Mouse (Mus musculus) cerebellum, postnatal 36 days (tissue): ENCODE results near the gene Slc39a1.
"Not testable (repeated sequence)": the region's sequence is repeated elsewhere in the genome, so short reads cannot be mapped to it uniquely, and the experiment has no call there.

ENCODE experiments used
- DNase-seq, 2 experiments: peaks; one replicate each; pipeline ENCODE4 v3.0.0; 2021 to 2022; ENCODE audit warnings: mixed read lengths in 2 of 2

The Slc39a1 gene

GRCm38 (mm10) chr3:90266901-90267775 lies 19.2 kb downstream of the Slc39a1 start:
- peak in 1 of 2 experiments; percentile 2 for DNase-seq

DNA sequence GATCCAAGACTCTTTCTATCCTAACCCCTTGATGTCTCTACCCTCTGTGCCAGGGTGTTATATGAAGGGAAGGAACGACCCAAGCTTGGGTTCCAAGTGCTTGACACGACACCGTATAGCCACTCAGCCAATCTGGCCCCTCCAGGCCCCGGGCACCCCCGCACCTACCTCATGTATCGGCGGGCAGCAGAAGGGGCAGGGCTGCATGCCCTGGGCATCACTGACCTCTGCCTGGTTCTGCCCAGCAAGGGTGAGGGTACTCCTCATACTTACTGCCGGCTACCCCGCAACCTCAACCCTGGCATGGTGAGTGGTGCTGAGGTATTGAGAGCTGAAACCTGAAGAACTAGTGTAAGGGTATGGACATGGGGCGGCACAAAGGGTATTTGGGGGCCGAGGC lies 20.2 kb downstream of the Slc39a1 start:
- peak in 1 of 2 experiments; percentile 2 for DNase-seq

DNA sequence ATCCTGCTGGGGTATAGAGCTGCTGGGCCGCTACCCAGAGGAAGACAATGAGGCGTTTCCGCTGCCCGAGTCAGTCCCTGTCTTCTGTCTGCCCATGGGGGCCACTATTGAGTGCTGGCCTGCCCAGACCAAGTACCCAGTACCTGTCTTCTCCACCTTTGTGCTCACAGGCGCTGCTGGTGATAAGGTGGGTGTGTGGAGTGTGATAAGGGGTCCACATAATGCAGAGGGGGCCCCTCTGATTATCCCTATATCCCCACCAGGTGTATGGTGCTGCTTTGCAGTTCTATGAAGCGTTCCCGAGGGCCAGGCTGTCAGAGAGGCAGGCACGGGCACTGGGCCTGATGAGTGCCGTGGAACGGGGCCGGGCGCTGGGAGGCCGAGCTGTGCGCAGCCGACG lies 21.0 kb downstream of the Slc39a1 start:
- no peak for DNase-seq

DNA sequence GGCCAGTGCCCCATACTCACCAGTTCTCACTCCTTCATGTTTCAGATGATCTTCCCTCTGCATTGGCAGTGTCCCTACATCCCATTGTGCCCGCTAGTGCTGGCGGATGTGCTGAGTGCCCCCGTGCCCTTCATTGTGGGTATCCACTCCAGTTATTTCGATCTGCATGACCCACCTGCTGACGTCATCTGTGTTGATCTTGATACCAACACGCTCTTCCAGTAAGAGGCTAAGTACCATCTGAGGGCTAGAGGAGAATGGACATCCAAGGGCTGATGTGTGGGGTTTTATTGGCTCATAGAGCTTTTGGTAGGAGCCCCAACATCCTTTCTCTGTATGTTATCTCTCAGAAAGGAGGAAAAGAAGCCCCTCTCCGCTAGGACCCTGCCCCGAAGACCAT lies 22.8 kb downstream of the Slc39a1 start:
- DNase-seq: no peak

- no peak for DNase-seq
These were observed 24.2 kb downstream of the Slc39a1 start for GRCm38 (mm10) chr3:90272170-90272569.

- DNase-seq: no peak
These were observed 25.9 kb downstream of the Slc39a1 start for GRCm38 (mm10) chr3:90273855-90274254.

DNA sequence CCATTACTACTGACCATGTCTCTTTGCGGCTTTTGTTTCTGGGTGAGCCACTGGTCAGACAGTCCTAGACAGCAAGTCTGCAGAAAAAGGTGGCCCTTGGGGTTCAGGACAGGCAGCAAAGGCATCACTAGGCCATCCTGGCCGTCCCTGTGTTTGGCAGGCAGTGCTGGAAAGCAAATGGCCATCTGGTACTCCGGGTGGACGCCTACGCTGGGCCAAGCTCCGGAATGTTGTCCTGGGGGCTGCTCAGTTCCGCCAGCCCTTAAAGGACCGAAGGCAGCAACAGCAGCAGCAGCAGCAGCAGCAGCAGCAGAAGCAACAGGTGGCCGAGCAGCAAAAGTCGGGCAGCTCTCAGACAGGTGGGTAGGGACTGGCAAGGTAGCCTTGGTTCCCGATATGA lies 27.3 kb downstream of the Slc39a1 start:
- DNase-seq: peak; percentile 74 to 79

GRCm38 (mm10) chr3:90276858-90277257 lies 28.9 kb downstream of the Slc39a1 start:
- no peak for DNase-seq

- DNase-seq: peak; percentile 86 to 87
These were observed 29.8 kb downstream of the Slc39a1 start for GRCm38 (mm10) chr3:90277793-90278192.

DNA sequence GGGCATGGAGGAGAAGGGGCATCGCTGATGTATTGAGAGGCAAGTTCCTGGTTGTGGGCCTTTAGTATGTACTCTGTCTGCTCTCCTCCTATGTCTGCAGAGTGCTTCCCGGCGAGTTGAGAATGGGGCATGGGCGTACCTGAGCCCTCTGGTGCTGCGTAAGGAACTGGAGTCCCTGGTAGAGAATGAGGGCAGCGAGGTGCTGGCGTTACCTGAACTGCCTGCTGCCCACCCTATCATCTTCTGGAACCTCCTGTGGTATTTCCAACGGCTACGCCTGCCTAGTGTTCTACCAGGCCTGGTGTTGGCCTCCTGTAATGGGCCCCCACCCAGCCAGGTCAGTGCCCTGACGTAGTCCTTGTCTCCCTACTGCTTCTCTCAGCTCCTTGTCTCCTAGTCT lies 30.2 kb downstream of the Slc39a1 start:
- DNase-seq: no peak

DNA sequence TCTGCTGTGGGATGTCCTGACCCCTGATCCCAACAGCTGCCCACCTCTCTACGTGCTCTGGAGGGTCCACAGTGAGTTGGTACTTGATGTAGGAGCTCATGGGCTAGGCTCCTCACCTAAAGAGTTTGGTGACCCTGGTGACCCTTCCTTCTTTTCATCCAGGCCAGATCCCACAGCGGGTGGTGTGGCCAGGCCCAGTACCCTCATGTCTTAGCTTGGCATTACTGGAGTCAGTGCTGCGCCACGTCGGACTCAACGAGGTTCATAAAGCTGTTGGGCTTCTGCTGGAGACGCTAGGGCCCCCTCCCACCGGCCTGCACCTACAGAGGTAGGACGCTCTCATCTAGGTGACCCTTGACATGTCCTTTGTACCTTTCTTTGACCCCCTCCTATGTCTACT lies 31.2 kb downstream of the Slc39a1 start:
- DNase-seq: no peak

DNA sequence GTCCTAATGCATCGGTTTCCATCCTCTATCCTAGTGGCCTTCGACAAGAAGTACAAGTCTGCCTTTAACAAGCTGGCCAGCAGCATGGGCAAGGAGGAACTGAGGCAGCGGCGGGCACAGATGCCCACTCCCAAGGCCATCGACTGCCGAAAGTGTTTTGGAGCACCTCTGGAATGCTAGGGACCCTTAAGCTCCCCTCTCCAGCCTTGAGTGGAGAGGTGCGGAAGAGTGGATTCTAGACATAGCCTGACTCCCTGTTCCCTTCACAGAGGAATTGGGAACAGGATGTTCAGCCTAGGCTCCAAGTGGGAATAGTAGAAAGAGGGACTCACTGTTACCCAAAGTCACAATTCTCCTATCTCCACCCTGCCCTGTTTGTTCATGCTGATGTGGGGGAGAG lies 31.8 kb downstream of the Slc39a1 start:
- DNase-seq: no peak

GRCm38 (mm10) chr3:90280708-90281107 lies 32.7 kb downstream of the Slc39a1 start:
- no peak for DNase-seq

DNA sequence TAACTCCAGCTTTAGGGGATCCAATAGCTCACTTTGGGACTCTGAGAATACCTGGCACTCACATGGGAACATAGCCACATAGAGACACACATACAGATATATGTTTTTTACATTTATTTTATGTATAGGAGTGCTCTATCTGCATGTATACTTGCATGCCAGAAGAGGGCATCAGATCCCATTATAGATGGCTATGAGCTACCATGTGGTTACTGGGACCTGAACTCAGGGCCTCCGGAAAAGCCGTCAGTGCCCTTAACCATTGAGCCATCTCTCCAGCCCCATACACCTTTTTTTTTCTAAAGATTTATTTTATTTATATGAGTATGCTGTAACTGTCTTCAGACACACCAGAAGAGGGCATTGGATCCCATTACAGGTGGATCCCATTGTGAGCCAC lies 36.2 kb downstream of the Slc39a1 start:
- no peak for DNase-seq

- not testable (repeated sequence) for DNase-seq
These were observed 41.4 kb downstream of the Slc39a1 start for GRCm38 (mm10) chr3:90289403-90289802.

DNA sequence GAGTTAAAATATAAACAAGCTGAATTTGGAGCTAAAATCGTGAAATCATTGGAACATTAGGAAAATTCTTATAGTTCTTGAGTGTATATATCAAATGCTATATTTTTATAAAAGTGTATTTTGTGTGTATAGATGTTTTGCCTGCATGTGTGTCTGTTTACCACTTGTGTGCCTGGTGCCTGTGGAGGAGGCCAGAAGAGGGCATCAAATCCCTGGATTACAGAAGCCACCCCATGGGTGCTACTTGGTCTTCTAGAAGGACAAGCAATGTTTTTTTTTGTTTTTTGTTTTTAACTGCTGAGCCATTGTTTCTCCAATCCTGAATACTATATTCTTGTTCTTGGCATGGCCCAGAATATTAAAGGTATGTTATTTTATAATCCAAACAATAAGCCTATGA lies 42.6 kb downstream of the Slc39a1 start:
- DNase-seq: no peak

DNA sequence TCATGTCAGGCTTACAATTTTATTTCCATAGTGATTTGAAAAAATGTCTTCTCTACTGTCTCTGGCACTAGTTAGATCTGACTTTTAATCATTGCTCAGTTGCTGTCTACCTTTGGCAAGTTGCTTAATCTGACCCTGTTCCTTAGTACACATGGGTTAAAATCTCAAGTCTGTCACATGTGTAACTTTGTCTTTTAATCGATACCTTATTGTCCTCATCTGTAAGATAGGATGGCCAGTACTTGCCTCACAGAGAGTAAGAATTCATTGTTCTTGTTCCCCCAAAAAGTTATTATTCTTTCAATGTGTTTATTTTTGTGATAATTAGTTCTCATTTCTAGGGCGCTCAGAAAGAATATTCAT lies 44.0 kb downstream of the Slc39a1 start:
- no peak for DNase-seq

DNA sequence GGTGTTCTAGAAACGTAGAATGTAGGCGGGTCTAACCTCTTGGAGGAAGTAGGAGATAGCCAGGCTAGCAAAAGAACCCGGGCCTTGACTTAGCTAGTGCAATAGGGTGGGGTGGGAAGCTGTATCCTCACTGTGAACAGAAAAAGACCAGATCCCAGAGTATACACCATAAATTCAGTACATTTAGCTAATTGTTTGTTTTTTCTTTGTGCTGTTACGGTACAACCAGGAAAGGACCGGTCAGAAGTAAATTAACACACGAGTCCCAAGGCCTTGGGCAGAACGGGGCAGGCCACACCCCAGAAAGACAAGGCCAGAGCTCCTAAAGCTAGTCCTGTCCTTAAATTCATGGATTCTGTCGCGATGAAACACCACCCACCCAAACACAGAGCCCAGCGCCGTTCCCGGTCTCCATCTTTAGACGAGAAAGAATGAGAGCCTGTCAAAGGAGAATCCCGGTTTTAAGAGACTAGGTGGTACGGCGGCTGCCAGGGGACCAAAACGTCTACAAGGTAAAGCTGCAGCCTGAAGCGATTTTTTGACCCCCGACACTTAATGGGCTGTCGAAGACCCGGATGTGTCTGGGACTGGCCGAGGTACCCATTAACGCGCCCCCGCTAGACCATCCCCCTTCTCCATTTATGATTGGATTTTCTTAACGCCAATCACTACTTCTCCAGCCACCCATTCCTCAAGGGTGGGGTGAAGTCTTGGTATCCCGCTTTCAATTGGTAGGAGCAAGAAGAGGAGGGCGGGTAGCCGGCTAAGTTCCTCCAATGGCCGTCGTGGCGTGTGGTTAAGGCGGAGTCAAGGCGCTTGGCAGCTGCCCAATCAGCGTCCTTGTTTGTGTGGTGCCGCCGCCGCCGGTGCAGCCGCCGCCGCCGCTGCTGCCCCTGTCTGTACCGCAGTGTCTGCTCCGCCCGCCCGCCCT lies 44.6 kb downstream of the Slc39a1 start, which contains the start of gene Gatad2b:
Gatad2b (plus strand) TSS at position 834 of the 931 bp plus-strand sequence.
- peak; percentile 99 to 100 for DNase-seq

DNA sequence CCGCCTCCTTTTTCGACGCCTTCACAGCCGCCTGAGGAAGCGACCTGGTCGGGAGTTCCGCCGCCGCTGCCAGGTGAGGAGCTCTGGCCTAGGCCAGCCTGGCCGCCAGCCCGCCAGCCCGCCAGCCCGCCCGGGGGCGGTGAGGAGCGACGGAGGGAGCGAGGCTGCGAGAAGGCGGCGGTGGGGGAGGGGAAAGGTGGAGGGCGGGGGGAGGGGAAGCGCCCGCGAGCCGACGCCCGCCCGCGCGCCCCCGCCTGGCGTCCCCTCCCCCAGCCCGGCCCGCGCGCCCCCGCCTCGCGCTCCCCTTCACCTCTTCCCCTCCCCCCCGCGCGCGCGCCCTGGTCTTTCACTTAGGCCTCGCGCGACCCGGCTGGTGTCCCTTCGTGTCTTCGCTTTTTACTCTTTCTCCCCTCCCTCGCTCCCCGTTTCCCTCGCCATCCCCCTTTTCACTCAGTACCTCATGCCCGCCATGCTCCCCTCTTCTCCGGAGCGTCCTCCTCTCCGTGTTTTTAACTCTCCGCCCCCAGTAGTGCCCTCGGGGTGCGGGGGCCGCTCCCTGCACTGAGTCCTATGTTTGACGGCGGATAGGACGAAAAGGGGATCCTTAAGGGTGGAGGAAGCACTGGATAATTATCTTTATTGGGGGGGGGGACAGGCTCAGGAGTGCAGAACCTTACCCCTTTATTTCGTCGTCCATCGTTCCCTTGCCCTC lies 45.5 kb downstream of the Slc39a1 start:
- peak; percentile 43 to 67 for DNase-seq

GRCm38 (mm10) chr3:90294064-90294440 lies 46.1 kb downstream of the Slc39a1 start:
- no peak for DNase-seq

- DNase-seq: no peak
These were observed 46.7 kb downstream of the Slc39a1 start for GRCm38 (mm10) chr3:90294651-90295050.
